Mouse (Mus musculus) left cerebral cortex, adult 9 months (tissue): ENCODE results near the gene Nceh1.

Experiments used
- DNase-seq, 2 experiments: peaks; one replicate each; pipeline ENCODE4 v3.0.0; 2022; ENCODE audit warnings: low spot score in 2 of 2

Gene Nceh1

DNA sequence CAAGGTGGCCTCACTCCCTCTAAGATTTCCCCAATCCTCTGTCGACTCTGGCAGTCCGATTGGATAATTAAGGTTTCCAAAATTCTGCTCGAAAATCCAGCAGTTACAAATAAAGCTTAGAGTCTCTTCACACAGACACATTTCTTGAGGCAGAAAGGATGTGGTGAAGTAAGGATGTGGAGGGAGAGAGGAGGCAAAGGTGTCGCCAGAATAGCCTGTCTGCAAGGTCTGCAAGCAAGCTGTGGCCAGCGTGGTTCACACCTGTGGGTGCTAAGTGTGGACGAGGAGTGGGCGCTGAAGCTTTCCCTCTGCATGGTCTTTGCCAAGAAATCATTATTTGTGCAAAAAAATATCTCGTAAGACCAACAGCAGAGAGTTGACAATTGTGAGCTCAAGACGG is 139.8 kb downstream of the Nceh1 start:
- DNase-seq, result no peak

DNA sequence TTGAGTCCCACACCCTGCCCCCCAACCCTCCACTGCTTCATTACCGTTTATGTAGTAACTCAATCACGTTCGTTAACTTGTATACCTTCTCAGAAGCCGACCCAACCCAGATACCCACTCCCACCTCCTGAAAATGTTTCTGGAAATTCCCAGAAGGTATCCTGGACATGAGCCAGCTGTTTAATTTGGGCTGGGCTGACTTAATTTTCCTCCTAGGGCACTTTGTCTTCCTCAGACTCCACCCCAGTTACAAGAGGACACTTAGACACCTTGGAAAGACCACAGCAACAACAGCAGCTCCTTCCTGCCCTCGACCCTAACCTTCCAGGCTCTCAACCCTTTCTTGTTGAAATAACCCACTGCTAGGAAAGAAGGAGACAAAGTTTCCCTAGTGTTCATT is 140.8 kb downstream of the Nceh1 start:
- no peak for DNase-seq

DNA sequence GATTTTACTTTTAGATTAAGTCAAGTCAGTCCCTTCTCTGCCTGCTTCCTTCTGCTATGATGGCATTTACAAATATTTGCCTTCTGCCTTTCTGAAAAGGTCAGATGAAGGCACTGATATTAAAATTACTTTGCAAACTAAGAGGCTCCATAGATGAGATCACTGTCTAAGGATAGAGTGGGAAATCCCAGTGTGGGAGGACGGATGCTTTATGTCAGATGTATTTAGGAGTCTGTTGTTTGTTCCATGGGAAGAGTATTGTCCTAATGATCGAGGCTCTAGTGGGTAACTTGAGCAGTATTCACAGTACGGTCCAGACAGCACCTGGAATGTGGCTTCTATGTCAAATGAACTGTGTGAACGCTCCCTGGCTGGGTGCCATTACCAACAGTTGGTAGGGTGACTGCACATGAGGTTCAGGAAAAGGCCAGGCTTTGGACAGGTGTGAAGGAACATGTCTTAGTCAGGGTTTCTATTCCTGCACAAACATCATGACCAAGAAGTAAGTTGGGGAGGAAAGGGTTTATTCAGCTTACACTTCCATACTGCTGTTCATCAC is 143.9 kb downstream of the Nceh1 start:
- no peak for DNase-seq

DNA sequence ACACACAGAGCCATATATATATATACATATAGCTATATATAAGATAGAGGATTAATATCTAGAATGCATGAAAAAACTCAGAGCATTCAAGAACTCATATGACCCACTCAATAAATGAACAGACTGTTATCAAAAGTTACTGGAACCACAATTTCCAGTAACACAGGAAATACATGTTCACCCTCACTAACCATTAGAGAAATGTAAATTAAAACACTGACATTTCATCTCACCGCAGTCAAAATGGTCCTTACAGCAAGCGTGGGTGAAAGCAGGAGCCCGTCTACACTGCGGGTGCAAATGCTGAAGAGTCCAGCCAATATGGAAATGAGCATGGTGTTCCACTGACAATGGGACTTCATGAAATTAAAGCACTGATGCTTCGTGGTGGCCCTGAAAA is 147.9 kb downstream of the Nceh1 start:
- DNase-seq, result no peak
